Mouse (Mus musculus) megakaryocyte, embryonic 14.5 days (primary cell): Measurements from ENCODE around the gene Farsa. TPM values are rescaled to one million over a fixed set of nuclear protein-coding genes. Genes with fewer than 3 reads are reported as not detected.
"Not testable (repeated sequence)": the region's sequence is repeated elsewhere in the genome, so short reads cannot be mapped to it uniquely, and the experiment has no call there.

Experiments
- H3K27me3 ChIP-seq: replicated peaks from 2 replicates; pipeline ENCODE3; 2012; ENCODE audit warnings: inconsistent platforms
- H3K36me3 ChIP-seq: replicated peaks from 2 replicates; pipeline ENCODE3; 2012; ENCODE audit warnings: low read length, inconsistent platforms, mixed read lengths
- H3K4me1 ChIP-seq: 2 replicates; pipeline ENCODE4 v1.6.1; 2012; ENCODE audit warnings: inconsistent platforms
- H3K4me3 ChIP-seq: replicated peaks from 2 replicates; pipeline ENCODE3; 2012; ENCODE audit warnings: moderate library complexity, mild to moderate bottlenecking, inconsistent platforms
- H3K9me3 ChIP-seq: 2 replicates; pipeline ENCODE4 v1.6.1; 2012; ENCODE audit warnings: inconsistent platforms
- FLI1 ChIP-seq: IDR thresholded peaks from 2 replicates; pipeline ENCODE4 v1.6.1; 2012; ENCODE audit warnings: low read length, inconsistent platforms, mixed read lengths
- GATA1 ChIP-seq: IDR thresholded peaks from 3 replicates; pipeline ENCODE4 v1.6.1; 2012; ENCODE audit warnings: mixed read lengths, low read length, inconsistent platforms, borderline replicate concordance
- polyA plus RNA-seq: library from polyadenylated mRNA; stranded (reverse); fragments of >175 nt; gene quantifications from 2 replicates; pipeline ENCODE4 v1.2.3, GENCODE M21; 2012; ENCODE audit warnings: low replicate concordance; ENCODE audit not compliant: insufficient read depth

The Farsa gene
- polyA plus RNA-seq, 1 experiment, result 64.8 TPM

GRCm38 (mm10) chr8:84815547-84815946, 41.2 kb upstream of the Farsa start:
- H3K36me3 ChIP-seq, result no peaks in the 10 kb centered on the region
- H3K27me3 ChIP-seq, result peaks cover 23% of the 10 kb centered on the region
- peak overlapping the region; percentile 76 for H3K4me3 ChIP-seq
- TF ChIP-seq FLI1 (no peak), GATA1 (no peak)
- H3K9me3 ChIP-seq, result no peaks in the 10 kb centered on the region
- peaks cover 53% of the 10 kb centered on the region for H3K4me1 ChIP-seq

- Histone ChIP-seq H3K4me3 (no peak overlapping the region), H3K36me3 (no peaks in the 10 kb centered on the region), H3K27me3 (peaks cover 24% of the 10 kb centered on the region), H3K4me1 (peaks cover 48% of the 10 kb centered on the region), H3K9me3 (no peaks in the 10 kb centered on the region)
- TF ChIP-seq FLI1 (no peak), GATA1 (no peak)
These were observed 40.7 kb upstream of the Farsa start for GRCm38 (mm10) chr8:84816117-84816516.

GRCm38 (mm10) chr8:84822723-84823122, 34.1 kb upstream of the Farsa start, which contains the start of gene Dand5:
Gene Dand5 (minus strand): TSS chr8:84822823.
- no peaks in the 10 kb centered on the region for H3K36me3 ChIP-seq
- H3K9me3 ChIP-seq, result no peaks in the 10 kb centered on the region
- peaks cover 39% of the 10 kb centered on the region for H3K4me1 ChIP-seq
- H3K27me3 ChIP-seq, result peaks cover 9% of the 10 kb centered on the region
- TF ChIP-seq GATA1 (no peak), FLI1 (no peak)
- peak within 1 kb of the TSS; percentile 33 for H3K4me3 ChIP-seq

GRCm38 (mm10) chr8:84823653-84824052, 33.1 kb upstream of the Farsa start:
- Histone ChIP-seq H3K36me3 (no peaks in the 10 kb centered on the region), H3K4me3 (peak overlapping the region; percentile 33), H3K9me3 (no peaks in the 10 kb centered on the region), H3K4me1 (peaks cover 39% of the 10 kb centered on the region), H3K27me3 (peaks cover 9% of the 10 kb centered on the region)
- no peak for TF ChIP-seq FLI1
- no peak for TF ChIP-seq GATA1

- peaks cover 3% of the 10 kb centered on the region for H3K36me3 ChIP-seq
- TF ChIP-seq FLI1 (no peak), GATA1 (no peak)
- peak overlapping the region; percentile 59 for H3K4me3 ChIP-seq
- H3K9me3 ChIP-seq, result no peaks in the 10 kb centered on the region
- H3K4me1 ChIP-seq, result peaks cover 37% of the 10 kb centered on the region
- H3K27me3 ChIP-seq, result peaks cover 9% of the 10 kb centered on the region
These were observed 31.2 kb upstream of the Farsa start for GRCm38 (mm10) chr8:84825636-84826035.

GRCm38 (mm10) chr8:84826518-84826917, 30.3 kb upstream of the Farsa start:
- H3K9me3 ChIP-seq, H3K36me3 ChIP-seq, H3K4me3 ChIP-seq, H3K27me3 ChIP-seq: not testable (repeated sequence)
- H3K4me1 ChIP-seq, result peaks cover 37% of the 10 kb centered on the region

- H3K36me3 ChIP-seq, result peaks cover 36% of the 10 kb centered on the region
- peaks cover 37% of the 10 kb centered on the region for H3K4me1 ChIP-seq
- peak within 1 kb of the TSS; percentile 98 for H3K4me3 ChIP-seq
These were observed 25.3 kb upstream of the Farsa start, which contains the start of gene Gadd45gip1 for GRCm38 (mm10) chr8:84831490-84831889. Gene Gadd45gip1 (plus strand): TSS chr8:84831522.

GRCm38 (mm10) chr8:84832034-84832717, 24.6 kb upstream of the Farsa start:
- no peaks in the 10 kb centered on the region for H3K9me3 ChIP-seq
- peaks cover 34% of the 10 kb centered on the region for H3K4me1 ChIP-seq
- TF ChIP-seq GATA1 (no peak), FLI1 (no peak)
- peak overlapping the region; percentile 98 for H3K4me3 ChIP-seq
- H3K27me3 ChIP-seq, result no peaks in the 10 kb centered on the region
- H3K36me3 ChIP-seq, result peaks cover 43% of the 10 kb centered on the region

More at GRCm38 (mm10) chr8:84831490-84831889, 25.3 kb upstream of the Farsa start, which contains the start of gene Gadd45gip1:
- no peak for TF ChIP-seq GATA1
- no peak for TF ChIP-seq FLI1
- Histone ChIP-seq H3K27me3 (no peaks in the 10 kb centered on the region), H3K9me3 (no peaks in the 10 kb centered on the region)

GRCm38 (mm10) chr8:84832759-84833742, 23.7 kb upstream of the Farsa start:
- H3K4me3 ChIP-seq, result peak overlapping the region; percentile 98
- H3K36me3 ChIP-seq, result peaks cover 52% of the 10 kb centered on the region
- no peaks in the 10 kb centered on the region for H3K9me3 ChIP-seq
- H3K27me3 ChIP-seq, result no peaks in the 10 kb centered on the region
- peaks cover 36% of the 10 kb centered on the region for H3K4me1 ChIP-seq
- TF ChIP-seq FLI1 (no peak), GATA1 (no peak)
